Mouse (Mus musculus) gastrocnemius, postnatal 10 days (tissue): ENCODE measurements at regions not wholly inside any gene's neighbourhood (a gene's known extent, or its start where the extent isn't known, plus 50 kb on each side); places are given as distances from the start of the nearest gene placed in this dataset.
"Not testable (repeated sequence)": the region's sequence is repeated elsewhere in the genome, so short reads cannot be mapped to it uniquely, and the experiment has no call there.

Source experiments
- DNase-seq: peaks from one replicate; pipeline ENCODE4 v3.0.0; 2021; ENCODE audit warnings: mixed read lengths

- DNase-seq: peak; percentile 4
These were observed 304.7 kb downstream of the BC048507 start for GRCm38 (mm10) chr13:68167826-68168225.

- not testable (repeated sequence) for DNase-seq
These were observed 310.3 kb downstream of the BC048507 start for GRCm38 (mm10) chr13:68173456-68173855.
